Mouse (Mus musculus) neural tube, embryonic 10.5 days (tissue): Measurements from ENCODE around the gene Ubxn6.
"Not testable (repeated sequence)": the region's sequence is repeated elsewhere in the genome, so short reads cannot be mapped to it uniquely, and the experiment has no call there.

Source experiments
- DNase-seq: peaks from one replicate; pipeline ENCODE4 v3.0.0-alpha.2; 2017; ENCODE audit warnings: low spot score; ENCODE audit errors: extremely low spot score

The Ubxn6 gene

GRCm38 (mm10) chr17:56102158-56102557 is 27.3 kb upstream of the Ubxn6 start:
- no peak for DNase-seq

- DNase-seq = no peak
Measured at GRCm38 (mm10) chr17:56100811-56101210, 26.0 kb upstream of the Ubxn6 start.

GRCm38 (mm10) chr17:56098711-56099572 is 24.1 kb upstream of the Ubxn6 start:
- DNase-seq = no peak

GRCm38 (mm10) chr17:56098180-56098579 is 23.4 kb upstream of the Ubxn6 start:
- DNase-seq = no peak

- DNase-seq = no peak
Measured at GRCm38 (mm10) chr17:56096883-56097282, 22.1 kb upstream of the Ubxn6 start.

GRCm38 (mm10) chr17:56092794-56093193 is 18.0 kb upstream of the Ubxn6 start:
- no peak for DNase-seq

- DNase-seq = no peak
Measured at GRCm38 (mm10) chr17:56092312-56092711, 17.5 kb upstream of the Ubxn6 start.

GRCm38 (mm10) chr17:56080781-56081585 is 6.2 kb upstream of the Ubxn6 start:
- DNase-seq = peak; percentile 73

- no peak for DNase-seq
Measured at GRCm38 (mm10) chr17:56079921-56080320, 5.1 kb upstream of the Ubxn6 start.

- peak; percentile 99 for DNase-seq
Measured at GRCm38 (mm10) chr17:56078880-56079795, 4.3 kb upstream of the Ubxn6 start, which contains the start of gene Hdgfl2. Gene Hdgfl2, plus strand, starts transcription at chr17:56079634.

GRCm38 (mm10) chr17:56078361-56078760 is 3.5 kb upstream of the Ubxn6 start:
- not testable (repeated sequence) for DNase-seq

- no peak for DNase-seq
Measured at GRCm38 (mm10) chr17:56077523-56077922, 2.7 kb upstream of the Ubxn6 start.

- peak; percentile 87 for DNase-seq
Measured at GRCm38 (mm10) chr17:56074097-56074826, 566 bp downstream of the Ubxn6 start.

GRCm38 (mm10) chr17:56072243-56072642 is 2.6 kb downstream of the Ubxn6 start:
- no peak for DNase-seq

GRCm38 (mm10) chr17:56071126-56071525 is 3.7 kb downstream of the Ubxn6 start:
- no peak for DNase-seq

GRCm38 (mm10) chr17:56069066-56069465 is 5.8 kb downstream of the Ubxn6 start:
- no peak for DNase-seq

GRCm38 (mm10) chr17:56066451-56066850 is 8.4 kb downstream of the Ubxn6 start:
- no peak for DNase-seq

GRCm38 (mm10) chr17:56065715-56066114 is 9.1 kb downstream of the Ubxn6 start:
- DNase-seq = not testable (repeated sequence)

- no peak for DNase-seq
Measured at GRCm38 (mm10) chr17:56062081-56062480, 12.7 kb downstream of the Ubxn6 start.

GRCm38 (mm10) chr17:56057381-56058120 is 17.3 kb downstream of the Ubxn6 start:
- no peak for DNase-seq
